Mouse (Mus musculus): ENCODE measurements at regions not wholly inside any gene's neighbourhood (a gene's known extent, or its start where the extent isn't known, plus 50 kb on each side); places are given as distances from the start of the nearest gene placed in this dataset.

DNA sequence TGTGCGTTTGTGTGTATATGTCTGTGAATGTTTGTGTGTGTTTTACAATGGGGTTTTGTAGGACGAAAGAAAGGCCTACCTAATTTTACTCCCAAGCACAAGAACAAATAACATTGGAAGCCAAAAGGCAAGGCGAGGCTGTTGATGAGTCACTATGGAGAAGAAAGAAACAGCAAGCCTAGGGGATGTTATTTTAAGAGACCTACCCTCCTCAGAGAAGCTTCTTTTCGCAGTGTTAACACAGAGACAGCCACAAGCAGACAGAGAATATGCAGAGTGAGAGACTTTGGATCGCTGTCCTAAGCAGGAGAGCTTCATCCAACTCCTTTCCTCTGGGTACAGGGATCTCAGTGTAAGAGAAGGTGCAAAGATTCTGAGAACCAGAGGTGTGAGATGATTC lies 57.3 kb upstream of the Frmd4a start:
- TF ChIP-seq CTCF (IDR thresholded peaks at IDR 0.05; ENCODE audit: borderline replicate concordance, control insufficient read depth, extremely low read depth, insufficient read depth, low read length, poor library complexity) = no peak
- TF ChIP-seq POLR2A (IDR thresholded peaks at IDR 0.05; ENCODE audit: control insufficient read depth, extremely low read depth, insufficient read depth, low read length, poor library complexity) = no peak

All from thymus, adult 2 months (tissue).